28 mouse cellular contexts compared by ENCODE assay signal in the genomic region with DNA sequence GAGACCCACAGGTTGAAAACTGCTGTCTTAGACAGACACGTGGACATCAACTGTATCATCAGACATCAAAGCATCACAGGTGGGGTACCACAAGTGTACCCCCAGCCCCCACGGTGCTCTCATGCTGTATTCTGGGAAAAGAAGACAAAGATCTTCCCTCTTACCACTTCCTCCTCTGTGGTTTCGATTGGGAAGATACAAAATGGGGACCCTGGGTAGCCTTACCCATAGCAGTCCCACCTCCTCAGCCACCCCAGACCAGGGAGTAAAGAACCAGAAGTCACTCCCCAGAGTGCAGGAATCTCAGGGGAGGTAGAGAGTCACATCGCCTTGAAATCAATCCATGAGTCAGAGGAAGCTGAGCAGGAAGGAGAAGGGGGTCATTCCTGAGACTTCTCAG.
DNase-seq lines count a peak whose midpoint lies in the region; ATAC-seq and TF ChIP-seq lines count a peak whose summit lies in the region.
"Had no signal": no experiment of that assay in that cellular context is flagged by ENCODE, and none has a peak within 500 bp of the region (broad histone marks: within the 10 kb centered on the region; RNA-seq: fewer than 3 reads in every experiment).

No protein-coding gene starts in this region.

- no peak for ATAC-seq in forebrain, embryonic 14.5 days
- ATAC-seq in forebrain, postnatal 0 days = no peak
- ATAC-seq in forebrain, embryonic 16.5 days = no peak
- ATAC-seq: activated CD4-positive, CD25-positive, alpha-beta regulatory T cell, adult 4 months; CD4-positive, CD25-positive, alpha-beta regulatory T cell, adult 4 months had no signal

- H3K27ac ChIP-seq in forebrain, embryonic 14.5 days (ENCODE audit: low read depth, low read length) = peak overlapping the region; percentile 95; the same call in 1 of the 2 replicates
- no peak overlapping the region for H3K27ac ChIP-seq in forebrain, postnatal 0 days (ENCODE audit: low read depth, low read length)
- H3K27ac ChIP-seq in left cerebral cortex, adult 2 months = peak overlapping the region; percentile 92; the same call in 1 of the 2 replicates
- peak overlapping the region; percentile 99 for H3K27ac ChIP-seq in forebrain, embryonic 16.5 days (ENCODE audit: low read length)
- H3K27ac ChIP-seq: hindbrain, embryonic 15.5 days; liver, embryonic 15.5 days; stomach, embryonic 15.5 days had no signal

- 93% methylated on average over 4 of the region's 4 CpGs for WGBS in forebrain, embryonic 14.5 days
- WGBS in forebrain, postnatal 0 days = 87% methylated on average over 4 of the region's 4 CpGs
- WGBS in forebrain, embryonic 16.5 days = 87% methylated on average over 4 of the region's 4 CpGs

- no peak for DNase-seq in forebrain, embryonic 14.5 days (ENCODE audit: low spot score)
- no peak for DNase-seq in forebrain, postnatal 0 days
- no peak for DNase-seq in left cerebral cortex, adult 2 months (ENCODE audit: extremely low spot score in 1 of 2, low spot score in 2 of 2)
- no peak for DNase-seq in left cerebral cortex, adult 8-10 months (ENCODE audit: low spot score in 2 of 2)
- peak; percentile 9 for DNase-seq in naive thymus-derived CD4-positive, alpha-beta T cell, adult 2 months (ENCODE audit: low read depth)
- no peak for DNase-seq in frontal cortex, adult 2 months (ENCODE audit: extremely low spot score in 1 of 2, low spot score in 1 of 2)
- no peak for DNase-seq in embryo, embryonic 9.5 days (ENCODE audit: extremely low spot score)
- DNase-seq: adrenal gland, adult 2 months; adrenal gland, postnatal 36 days; cerebellum, adult 2 months; cerebellum, postnatal 25 days; gastrocnemius, postnatal 10 days; heart, postnatal 10 days; kidney, adult 2 months; kidney, postnatal 4 days; lung, embryonic 14.5 days; lung, postnatal 14 days; right cerebral cortex, postnatal 14 days; thymus, postnatal 25 days had no signal

- no peak overlapping the region for H3K4me3 ChIP-seq in forebrain, embryonic 14.5 days (ENCODE audit: low read depth, low read length)
- no peak overlapping the region for H3K4me3 ChIP-seq in forebrain, postnatal 0 days (ENCODE audit: low read depth, low read length)
- H3K4me3 ChIP-seq in left cerebral cortex, adult 2 months = no peak overlapping the region
- H3K4me3 ChIP-seq in forebrain, embryonic 16.5 days (replicated peaks; ENCODE audit: low read length) = no peak overlapping the region
- H3K4me3 ChIP-seq: embryonic facial prominence, embryonic 12.5 days; hindbrain, embryonic 15.5 days; limb, embryonic 12.5 days; liver, embryonic 15.5 days; stomach, embryonic 15.5 days had no signal

- intact Hi-C loops in left cerebral cortex, adult 2 months (cut with DNase I) = loop anchor here (2.0 kb wide), 2 partner anchors 66 to 152 kb away; no protein-coding TSS in a partner anchor

- H3K9me3 ChIP-seq in forebrain, embryonic 14.5 days (replicated peaks; ENCODE audit: control insufficient read depth, low read length) = no peaks in the 10 kb centered on the region
- no peaks in the 10 kb centered on the region for H3K9me3 ChIP-seq in forebrain, postnatal 0 days (ENCODE audit: low read length)
- H3K9me3 ChIP-seq in forebrain, embryonic 16.5 days (ENCODE audit: control insufficient read depth, low read length) = no peaks in the 10 kb centered on the region
- H3K9me3 ChIP-seq: embryonic facial prominence, embryonic 12.5 days; hindbrain, embryonic 15.5 days; limb, embryonic 12.5 days; liver, embryonic 15.5 days; stomach, embryonic 15.5 days had no signal

- H3K4me1 ChIP-seq in forebrain, embryonic 14.5 days (ENCODE audit: control insufficient read depth, insufficient read depth, low read length) = peaks cover 57% of the 10 kb centered on the region
- H3K4me1 ChIP-seq in forebrain, postnatal 0 days (ENCODE audit: insufficient read depth) = peaks cover 46% of the 10 kb centered on the region
- H3K4me1 ChIP-seq in forebrain, embryonic 16.5 days (replicated peaks; ENCODE audit: control insufficient read depth, insufficient read depth, low read length) = peaks cover 66% of the 10 kb centered on the region
- H3K4me1 ChIP-seq: liver, embryonic 15.5 days had no signal

- no peaks in the 10 kb centered on the region for H3K36me3 ChIP-seq in forebrain, embryonic 14.5 days (ENCODE audit: control insufficient read depth, insufficient read depth, low read length)
- no peaks in the 10 kb centered on the region for H3K36me3 ChIP-seq in forebrain, postnatal 0 days (ENCODE audit: insufficient read depth)
- no peaks in the 10 kb centered on the region for H3K36me3 ChIP-seq in forebrain, embryonic 16.5 days (ENCODE audit: control insufficient read depth, insufficient read depth)
- H3K36me3 ChIP-seq: embryonic facial prominence, embryonic 12.5 days; hindbrain, embryonic 15.5 days; limb, embryonic 12.5 days; liver, embryonic 15.5 days; stomach, embryonic 15.5 days had no signal

- no peaks in the 10 kb centered on the region for H3K27me3 ChIP-seq in forebrain, embryonic 14.5 days (replicated peaks; ENCODE audit: control insufficient read depth, insufficient read depth, low read length)
- no peaks in the 10 kb centered on the region for H3K27me3 ChIP-seq in forebrain, postnatal 0 days (ENCODE audit: insufficient read depth, low read length)
- no peaks in the 10 kb centered on the region for H3K27me3 ChIP-seq in forebrain, embryonic 16.5 days (replicated peaks; ENCODE audit: control insufficient read depth, insufficient read depth, low read length)
- H3K27me3 ChIP-seq: embryonic facial prominence, embryonic 12.5 days; liver, embryonic 15.5 days; stomach, embryonic 15.5 days had no signal

- H3K9ac ChIP-seq in forebrain, embryonic 14.5 days (ENCODE audit: low read length) = no peak overlapping the region
- H3K9ac ChIP-seq in forebrain, postnatal 0 days = no peak overlapping the region
- no peak overlapping the region for H3K9ac ChIP-seq in forebrain, embryonic 16.5 days (replicated peaks; ENCODE audit: low read depth, low read length)
- H3K9ac ChIP-seq: embryonic facial prominence, embryonic 12.5 days; hindbrain, embryonic 15.5 days; limb, embryonic 12.5 days; liver, embryonic 15.5 days; lung, embryonic 14.5 days; stomach, embryonic 15.5 days had no signal

- no peak overlapping the region for H3K4me2 ChIP-seq in forebrain, embryonic 14.5 days (ENCODE audit: low read length)
- H3K4me2 ChIP-seq in forebrain, postnatal 0 days (ENCODE audit: low read depth) = no peak overlapping the region
- no peak overlapping the region for H3K4me2 ChIP-seq in forebrain, embryonic 16.5 days (ENCODE audit: low read length)
- H3K4me2 ChIP-seq: hindbrain, embryonic 15.5 days; liver, embryonic 15.5 days; lung, embryonic 14.5 days; midbrain, embryonic 11.5 days; stomach, embryonic 15.5 days had no signal

- TF ChIP-seq CTCF in forebrain, postnatal 0 days (IDR thresholded peaks at IDR 0.05; ENCODE audit: low read depth) = no peak
- TF ChIP-seq CTCF in left cerebral cortex, adult 2 months (IDR thresholded peaks at IDR 0.05) = no peak
